Mouse (Mus musculus): Measurements from ENCODE around the gene Dpp8. TPM values are rescaled to one million over a fixed set of nuclear protein-coding genes. Genes with fewer than 3 reads are reported as not detected.

Gene Dpp8
- total and polyA plus RNA-seq, 3 experiments, result 42.2 to 61.0 (median 56.6) TPM

- TF ChIP-seq EP300 (IDR thresholded peaks at IDR 0.05; ENCODE audit: insufficient read depth, low read depth, low read length) (no peak), POLR2A (IDR thresholded peaks at IDR 0.05; ENCODE audit: insufficient read depth, low read depth, low read length) (no peak), CTCF (IDR thresholded peaks at IDR 0.05) (no peak)
- H3K4me1 ChIP-seq (ENCODE audit: control insufficient read depth, insufficient read depth, low read length), result peaks cover 6% of the 10 kb centered on the region
- intact Hi-C loops (cut with DNase I), result no loop called here
- no peak for DNase-seq
- H3K36me3 ChIP-seq (ENCODE audit: control insufficient read depth, insufficient read depth, low read length), result peaks cover 22% of the 10 kb centered on the region
- 45% methylated on average over 8 of the region's 8 CpGs for WGBS
- H3K79me2 ChIP-seq (replicated peaks; ENCODE audit: control insufficient read depth, insufficient read depth, low read length), result no peaks in the 10 kb centered on the region; the same call in 1 of the 2 replicates
- H3K4me3 ChIP-seq, result no peak overlapping the region
- H3K27ac ChIP-seq, result peak overlapping the region; percentile 61
- no peaks in the 10 kb centered on the region for H3K27me3 ChIP-seq (ENCODE audit: control insufficient read depth, insufficient read depth, low read length)
- H3K9ac ChIP-seq (ENCODE audit: low read depth, low read length), result no peak overlapping the region
Observed at GRCm38 (mm10) chr9:65036861-65037260, 4.6 kb downstream of the Dpp8 start.

- H3K79me2 ChIP-seq (replicated peaks; ENCODE audit: control insufficient read depth, insufficient read depth, low read length), result no peaks in the 10 kb centered on the region
- no peak overlapping the region for H3K4me3 ChIP-seq
- H3K27me3 ChIP-seq (ENCODE audit: control insufficient read depth, insufficient read depth, low read length), result no peaks in the 10 kb centered on the region
- H3K4me1 ChIP-seq (ENCODE audit: control insufficient read depth, insufficient read depth, low read length), result peaks cover 5% of the 10 kb centered on the region
- peaks cover 23% of the 10 kb centered on the region for H3K36me3 ChIP-seq (ENCODE audit: control insufficient read depth, insufficient read depth, low read length)
- no peak for TF ChIP-seq EP300 (IDR thresholded peaks at IDR 0.05; ENCODE audit: insufficient read depth, low read depth, low read length)
- peak; percentile 50 for TF ChIP-seq CTCF (IDR thresholded peaks at IDR 0.05)
- no peak for DNase-seq
- intact Hi-C loops (cut with DNase I), result no loop called here
- 98% methylated on average over 5 of the region's 5 CpGs for WGBS
- H3K27ac ChIP-seq, result no peak overlapping the region
- no peak overlapping the region for H3K9ac ChIP-seq (ENCODE audit: low read depth, low read length)
Observed at GRCm38 (mm10) chr9:65041430-65041829, 9.2 kb downstream of the Dpp8 start.

- TF ChIP-seq POLR2A (IDR thresholded peaks at IDR 0.05; ENCODE audit: insufficient read depth, low read depth, low read length) (no peak), CTCF (IDR thresholded peaks at IDR 0.05) (no peak), EP300 (IDR thresholded peaks at IDR 0.05; ENCODE audit: insufficient read depth, low read depth, low read length) (no peak)
Observed at GRCm38 (mm10) chr9:65046993-65047392, 14.8 kb downstream of the Dpp8 start.

GRCm38 (mm10) chr9:65049422-65049821 is 17.2 kb downstream of the Dpp8 start:
- Histone ChIP-seq H3K9ac (ENCODE audit: low read depth, low read length) (no peak overlapping the region), H3K27me3 (ENCODE audit: control insufficient read depth, insufficient read depth, low read length) (no peaks in the 10 kb centered on the region), H3K27ac (no peak overlapping the region), H3K79me2 (replicated peaks; ENCODE audit: control insufficient read depth, insufficient read depth, low read length) (no peaks in the 10 kb centered on the region), H3K4me3 (no peak overlapping the region), H3K36me3 (ENCODE audit: control insufficient read depth, insufficient read depth, low read length) (peaks cover 9% of the 10 kb centered on the region), H3K4me1 (ENCODE audit: control insufficient read depth, insufficient read depth, low read length) (no peaks in the 10 kb centered on the region)
- TF ChIP-seq POLR2A (IDR thresholded peaks at IDR 0.05; ENCODE audit: insufficient read depth, low read depth, low read length) (no peak), CTCF (IDR thresholded peaks at IDR 0.05) (no peak), EP300 (IDR thresholded peaks at IDR 0.05; ENCODE audit: insufficient read depth, low read depth, low read length) (no peak)
- 90% methylated on average over 5 of the region's 5 CpGs for WGBS
- intact Hi-C loops (cut with DNase I), result no loop called here
- DNase-seq, result no peak

More at GRCm38 (mm10) chr9:65046993-65047392, 14.8 kb downstream of the Dpp8 start:
- no peak overlapping the region for H3K4me3 ChIP-seq
- H3K9ac ChIP-seq (ENCODE audit: low read depth, low read length), result no peak overlapping the region
- H3K36me3 ChIP-seq (ENCODE audit: control insufficient read depth, insufficient read depth, low read length), result peaks cover 17% of the 10 kb centered on the region
- intact Hi-C loops (cut with DNase I), result no loop called here
- no peaks in the 10 kb centered on the region for H3K27me3 ChIP-seq (ENCODE audit: control insufficient read depth, insufficient read depth, low read length)
- H3K79me2 ChIP-seq (replicated peaks; ENCODE audit: control insufficient read depth, insufficient read depth, low read length), result no peaks in the 10 kb centered on the region
- WGBS, result 57% methylated on average over 1 of the region's 1 CpGs
- H3K4me1 ChIP-seq (ENCODE audit: control insufficient read depth, insufficient read depth, low read length), result no peaks in the 10 kb centered on the region
- no peak overlapping the region for H3K27ac ChIP-seq
- DNase-seq, result no peak

GRCm38 (mm10) chr9:65050981-65051380 is 18.8 kb downstream of the Dpp8 start:
- TF ChIP-seq CTCF (IDR thresholded peaks at IDR 0.05), result no peak
- TF ChIP-seq POLR2A (IDR thresholded peaks at IDR 0.05; ENCODE audit: insufficient read depth, low read depth, low read length), result no peak
- no peak for TF ChIP-seq EP300 (IDR thresholded peaks at IDR 0.05; ENCODE audit: insufficient read depth, low read depth, low read length)
- Histone ChIP-seq H3K36me3 (ENCODE audit: control insufficient read depth, insufficient read depth, low read length) (peaks cover 7% of the 10 kb centered on the region), H3K4me3 (no peak overlapping the region), H3K9ac (ENCODE audit: low read depth, low read length) (no peak overlapping the region), H3K79me2 (replicated peaks; ENCODE audit: control insufficient read depth, insufficient read depth, low read length) (no peaks in the 10 kb centered on the region), H3K27me3 (ENCODE audit: control insufficient read depth, insufficient read depth, low read length) (no peaks in the 10 kb centered on the region), H3K27ac (no peak overlapping the region), H3K4me1 (ENCODE audit: control insufficient read depth, insufficient read depth, low read length) (no peaks in the 10 kb centered on the region)
- 97% methylated on average over 3 of the region's 3 CpGs for WGBS
- DNase-seq, result no peak
- intact Hi-C loops (cut with DNase I), result no loop called here

GRCm38 (mm10) chr9:65064251-65064650 is 32.0 kb downstream of the Dpp8 start:
- no peak overlapping the region for H3K27ac ChIP-seq
- no peak for TF ChIP-seq EP300 (IDR thresholded peaks at IDR 0.05; ENCODE audit: insufficient read depth, low read depth, low read length)
- no peak for TF ChIP-seq POLR2A (IDR thresholded peaks at IDR 0.05; ENCODE audit: insufficient read depth, low read depth, low read length)
- no peak for TF ChIP-seq CTCF (IDR thresholded peaks at IDR 0.05)
- intact Hi-C loops (cut with DNase I), result no loop called here
- H3K79me2 ChIP-seq (replicated peaks; ENCODE audit: control insufficient read depth, insufficient read depth, low read length), result no peaks in the 10 kb centered on the region
- H3K27me3 ChIP-seq (ENCODE audit: control insufficient read depth, insufficient read depth, low read length), result no peaks in the 10 kb centered on the region
- H3K9ac ChIP-seq (ENCODE audit: low read depth, low read length), result no peak overlapping the region
- no peaks in the 10 kb centered on the region for H3K4me1 ChIP-seq (ENCODE audit: control insufficient read depth, insufficient read depth, low read length)
- H3K4me3 ChIP-seq, result no peak overlapping the region
- DNase-seq, result no peak
- no peaks in the 10 kb centered on the region; the same call in 1 of the 2 replicates for H3K36me3 ChIP-seq (ENCODE audit: control insufficient read depth, insufficient read depth, low read length)
- WGBS, result 91% methylated on average over 7 of the region's 7 CpGs
